Mouse (Mus musculus): Measurements from ENCODE around the gene Naif1. TPM values are rescaled to one million over a fixed set of nuclear protein-coding genes. Genes with fewer than 3 reads are reported as not detected.

The Naif1 gene
- polyA plus RNA-seq, 1 experiment: 0.26 TPM

- Histone ChIP-seq H3K27me3 (ENCODE audit: control insufficient read depth) (no peaks in the 10 kb centered on the region), H3K4me1 (ENCODE audit: control insufficient read depth) (peaks cover 8% of the 10 kb centered on the region), H3K9me3 (ENCODE audit: control insufficient read depth, low read length) (no peaks in the 10 kb centered on the region), H3K36me3 (ENCODE audit: control insufficient read depth) (peaks cover 78% of the 10 kb centered on the region), H3K4me3 (replicated peaks) (no peak overlapping the region)
- TF ChIP-seq GATA1 (IDR thresholded peaks at IDR 0.05; ENCODE audit: low read length) (no peak), TAL1 (IDR thresholded peaks at IDR 0.05; ENCODE audit: low read length) (no peak)
Measured at GRCm38 (mm10) chr2:32416556-32416955, 33.7 kb upstream of the Naif1 start.

- TF ChIP-seq TAL1 (IDR thresholded peaks at IDR 0.05; ENCODE audit: low read length) (no peak), GATA1 (IDR thresholded peaks at IDR 0.05; ENCODE audit: low read length) (no peak)
- peaks cover 12% of the 10 kb centered on the region for H3K4me1 ChIP-seq (ENCODE audit: control insufficient read depth)
- no peaks in the 10 kb centered on the region for H3K9me3 ChIP-seq (ENCODE audit: control insufficient read depth, low read length)
- H3K36me3 ChIP-seq (ENCODE audit: control insufficient read depth): peaks cover 78% of the 10 kb centered on the region
- no peaks in the 10 kb centered on the region for H3K27me3 ChIP-seq (ENCODE audit: control insufficient read depth)
- no peak overlapping the region for H3K4me3 ChIP-seq (replicated peaks)
Measured at GRCm38 (mm10) chr2:32417486-32417885, 32.8 kb upstream of the Naif1 start.

DNA sequence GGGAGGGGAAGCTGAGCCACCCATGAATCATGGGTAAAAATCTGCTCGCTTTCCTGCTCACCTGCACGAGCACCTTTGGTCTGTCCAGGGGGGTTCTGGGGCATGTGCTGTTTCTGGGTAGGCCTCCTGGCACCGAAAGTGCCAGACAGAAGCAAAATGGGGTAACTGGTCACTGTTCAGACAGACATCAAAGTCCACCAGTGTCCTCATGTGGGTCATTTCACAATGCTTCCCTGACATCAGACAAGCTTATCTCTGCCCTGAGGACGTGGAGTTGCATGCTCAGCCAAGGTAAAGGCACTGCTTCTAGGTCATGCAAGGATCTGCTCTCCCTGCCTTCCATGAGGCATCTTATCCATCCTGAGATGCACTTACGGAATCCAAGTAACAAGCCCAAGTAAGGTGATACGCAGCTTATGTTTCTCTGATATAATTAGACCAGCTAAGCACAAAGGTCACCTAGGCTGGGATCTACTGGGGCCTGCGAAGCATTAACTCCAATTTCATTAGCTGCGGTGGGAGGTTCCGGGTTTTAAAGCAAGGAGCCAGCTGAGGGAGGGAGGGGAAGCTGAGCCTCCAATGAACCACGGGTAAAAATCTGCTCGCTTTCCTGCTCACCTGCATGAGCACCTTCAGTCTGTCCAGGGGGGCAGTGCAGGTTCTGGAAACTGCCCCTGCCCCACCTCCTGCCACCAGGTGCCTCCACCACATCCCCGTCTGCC, 31.7 kb upstream of the Naif1 start:
- Histone ChIP-seq H3K4me3 (replicated peaks) (no peak overlapping the region), H3K4me1 (ENCODE audit: control insufficient read depth) (peaks cover 15% of the 10 kb centered on the region), H3K9me3 (ENCODE audit: control insufficient read depth, low read length) (no peaks in the 10 kb centered on the region), H3K36me3 (ENCODE audit: control insufficient read depth) (peaks cover 76% of the 10 kb centered on the region), H3K27me3 (ENCODE audit: control insufficient read depth) (no peaks in the 10 kb centered on the region)
- TF ChIP-seq GATA1 (IDR thresholded peaks at IDR 0.05; ENCODE audit: low read length): no peak
- TF ChIP-seq TAL1 (IDR thresholded peaks at IDR 0.05; ENCODE audit: low read length): no peak

GRCm38 (mm10) chr2:32419359-32419758, 30.9 kb upstream of the Naif1 start:
- Histone ChIP-seq H3K4me3 (replicated peaks) (no peak overlapping the region), H3K9me3 (ENCODE audit: control insufficient read depth, low read length) (no peaks in the 10 kb centered on the region), H3K27me3 (ENCODE audit: control insufficient read depth) (no peaks in the 10 kb centered on the region), H3K36me3 (ENCODE audit: control insufficient read depth) (peaks cover 69% of the 10 kb centered on the region), H3K4me1 (ENCODE audit: control insufficient read depth) (peaks cover 22% of the 10 kb centered on the region)
- TF ChIP-seq GATA1 (IDR thresholded peaks at IDR 0.05; ENCODE audit: low read length) (no peak), TAL1 (IDR thresholded peaks at IDR 0.05; ENCODE audit: low read length) (no peak)

DNA sequence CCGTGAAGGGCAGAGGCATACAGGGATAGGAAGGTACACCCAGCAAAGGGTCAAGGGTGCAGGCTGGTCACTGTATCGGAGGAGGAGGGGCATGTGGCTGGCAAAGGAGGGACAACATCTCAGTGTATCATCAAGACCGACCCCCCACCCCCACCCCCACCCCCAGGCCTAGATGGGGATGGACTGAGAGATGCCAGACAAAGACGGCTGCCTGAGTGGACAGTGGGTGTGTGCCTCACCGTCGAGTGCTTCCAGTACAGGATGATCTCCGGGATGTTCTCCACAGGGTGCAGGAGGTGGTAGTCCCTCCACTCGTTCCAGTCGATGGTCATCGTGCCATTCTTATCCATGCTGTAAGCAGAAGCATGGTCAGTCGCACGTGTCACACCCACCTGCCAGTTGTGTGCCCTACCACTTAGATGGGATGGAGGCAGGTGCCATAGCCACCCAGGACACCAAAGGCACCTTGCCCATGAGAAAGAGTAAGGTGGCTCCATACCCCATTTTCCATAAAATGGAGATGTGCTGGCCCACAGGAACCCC, 30.1 kb upstream of the Naif1 start:
- no peaks in the 10 kb centered on the region for H3K9me3 ChIP-seq (ENCODE audit: control insufficient read depth, low read length)
- no peak for TF ChIP-seq TAL1 (IDR thresholded peaks at IDR 0.05; ENCODE audit: low read length)
- TF ChIP-seq GATA1 (IDR thresholded peaks at IDR 0.05; ENCODE audit: low read length): no peak
- no peak overlapping the region for H3K4me3 ChIP-seq (replicated peaks)
- H3K27me3 ChIP-seq (ENCODE audit: control insufficient read depth): no peaks in the 10 kb centered on the region
- H3K4me1 ChIP-seq (ENCODE audit: control insufficient read depth): peaks cover 30% of the 10 kb centered on the region
- H3K36me3 ChIP-seq (ENCODE audit: control insufficient read depth): peaks cover 61% of the 10 kb centered on the region

DNA sequence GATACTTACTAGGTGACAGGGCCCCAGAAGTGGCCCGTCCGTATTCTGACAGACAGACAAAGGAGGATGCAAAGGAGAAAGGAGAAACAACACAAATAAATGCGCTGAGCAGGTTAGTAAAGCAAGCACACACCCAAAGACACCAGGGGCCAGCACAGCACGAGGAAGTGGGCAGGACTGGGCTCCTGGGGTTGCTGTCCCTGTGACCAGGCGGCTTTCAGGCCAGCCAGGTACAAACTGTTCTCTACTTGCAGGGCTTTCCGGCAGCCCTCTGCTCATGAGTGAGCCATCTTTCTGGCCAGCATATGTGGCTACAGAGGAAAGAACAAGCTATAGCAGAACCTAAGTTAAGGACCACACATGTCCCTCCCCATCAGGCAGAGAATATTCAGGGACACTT, 29.6 kb upstream of the Naif1 start:
- peaks cover 56% of the 10 kb centered on the region for H3K36me3 ChIP-seq (ENCODE audit: control insufficient read depth)
- H3K9me3 ChIP-seq (ENCODE audit: control insufficient read depth, low read length): no peaks in the 10 kb centered on the region
- TF ChIP-seq TAL1 (IDR thresholded peaks at IDR 0.05; ENCODE audit: low read length) (no peak), GATA1 (IDR thresholded peaks at IDR 0.05; ENCODE audit: low read length) (no peak)

GRCm38 (mm10) chr2:32421851-32422251, 28.4 kb upstream of the Naif1 start:
- Histone ChIP-seq H3K36me3 (ENCODE audit: control insufficient read depth) (peaks cover 44% of the 10 kb centered on the region), H3K4me1 (ENCODE audit: control insufficient read depth) (peaks cover 35% of the 10 kb centered on the region), H3K27me3 (ENCODE audit: control insufficient read depth) (no peaks in the 10 kb centered on the region), H3K4me3 (replicated peaks) (no peak overlapping the region), H3K9me3 (ENCODE audit: control insufficient read depth, low read length) (no peaks in the 10 kb centered on the region)
- TF ChIP-seq TAL1 (IDR thresholded peaks at IDR 0.05; ENCODE audit: low read length): no peak
- no peak for TF ChIP-seq GATA1 (IDR thresholded peaks at IDR 0.05; ENCODE audit: low read length)

More for the DNA sequence above, 29.6 kb upstream of the Naif1 start:
- H3K4me1 ChIP-seq (ENCODE audit: control insufficient read depth): peaks cover 34% of the 10 kb centered on the region
- no peaks in the 10 kb centered on the region for H3K27me3 ChIP-seq (ENCODE audit: control insufficient read depth)
- no peak overlapping the region for H3K4me3 ChIP-seq (replicated peaks)

GRCm38 (mm10) chr2:32423481-32424331, 26.6 kb upstream of the Naif1 start:
- Histone ChIP-seq H3K27me3 (ENCODE audit: control insufficient read depth) (no peaks in the 10 kb centered on the region), H3K9me3 (ENCODE audit: control insufficient read depth, low read length) (no peaks in the 10 kb centered on the region), H3K36me3 (ENCODE audit: control insufficient read depth) (peaks cover 26% of the 10 kb centered on the region), H3K4me3 (replicated peaks) (peak overlapping the region; percentile 48), H3K4me1 (ENCODE audit: control insufficient read depth) (peaks cover 46% of the 10 kb centered on the region)
- TF ChIP-seq TAL1 (IDR thresholded peaks at IDR 0.05; ENCODE audit: low read length) (no peak), GATA1 (IDR thresholded peaks at IDR 0.05; ENCODE audit: low read length) (no peak)

DNA sequence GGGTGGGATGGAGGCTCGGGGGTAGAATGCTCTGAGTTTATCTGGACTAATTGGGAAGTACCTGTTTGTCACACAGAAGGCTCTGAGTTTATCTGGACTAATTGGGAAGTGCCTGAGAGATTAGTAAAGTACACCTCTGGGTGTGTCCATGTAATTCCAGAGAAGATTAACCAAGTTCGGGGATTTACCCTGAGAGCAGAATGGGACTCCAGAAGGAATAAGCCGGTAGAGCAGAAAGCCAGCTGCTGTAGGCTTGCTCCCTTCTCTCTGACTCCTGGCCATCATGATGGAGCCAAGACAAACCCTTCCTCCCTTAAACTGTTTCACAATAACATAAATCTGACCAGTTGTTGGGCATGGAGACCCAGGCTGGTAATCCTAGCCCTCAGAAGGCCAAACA, 25.5 kb upstream of the Naif1 start:
- no peaks in the 10 kb centered on the region for H3K9me3 ChIP-seq (ENCODE audit: control insufficient read depth, low read length)
- no peak for TF ChIP-seq TAL1 (IDR thresholded peaks at IDR 0.05; ENCODE audit: low read length)
- TF ChIP-seq GATA1 (IDR thresholded peaks at IDR 0.05; ENCODE audit: low read length): no peak
- H3K27me3 ChIP-seq (ENCODE audit: control insufficient read depth): no peaks in the 10 kb centered on the region
- H3K4me1 ChIP-seq (ENCODE audit: control insufficient read depth): peaks cover 57% of the 10 kb centered on the region
- H3K36me3 ChIP-seq (ENCODE audit: control insufficient read depth): peaks cover 15% of the 10 kb centered on the region
- no peak overlapping the region for H3K4me3 ChIP-seq (replicated peaks)
